Comparison of ENCODE assay signal across 8 mouse cellular contexts in the genomic region with DNA sequence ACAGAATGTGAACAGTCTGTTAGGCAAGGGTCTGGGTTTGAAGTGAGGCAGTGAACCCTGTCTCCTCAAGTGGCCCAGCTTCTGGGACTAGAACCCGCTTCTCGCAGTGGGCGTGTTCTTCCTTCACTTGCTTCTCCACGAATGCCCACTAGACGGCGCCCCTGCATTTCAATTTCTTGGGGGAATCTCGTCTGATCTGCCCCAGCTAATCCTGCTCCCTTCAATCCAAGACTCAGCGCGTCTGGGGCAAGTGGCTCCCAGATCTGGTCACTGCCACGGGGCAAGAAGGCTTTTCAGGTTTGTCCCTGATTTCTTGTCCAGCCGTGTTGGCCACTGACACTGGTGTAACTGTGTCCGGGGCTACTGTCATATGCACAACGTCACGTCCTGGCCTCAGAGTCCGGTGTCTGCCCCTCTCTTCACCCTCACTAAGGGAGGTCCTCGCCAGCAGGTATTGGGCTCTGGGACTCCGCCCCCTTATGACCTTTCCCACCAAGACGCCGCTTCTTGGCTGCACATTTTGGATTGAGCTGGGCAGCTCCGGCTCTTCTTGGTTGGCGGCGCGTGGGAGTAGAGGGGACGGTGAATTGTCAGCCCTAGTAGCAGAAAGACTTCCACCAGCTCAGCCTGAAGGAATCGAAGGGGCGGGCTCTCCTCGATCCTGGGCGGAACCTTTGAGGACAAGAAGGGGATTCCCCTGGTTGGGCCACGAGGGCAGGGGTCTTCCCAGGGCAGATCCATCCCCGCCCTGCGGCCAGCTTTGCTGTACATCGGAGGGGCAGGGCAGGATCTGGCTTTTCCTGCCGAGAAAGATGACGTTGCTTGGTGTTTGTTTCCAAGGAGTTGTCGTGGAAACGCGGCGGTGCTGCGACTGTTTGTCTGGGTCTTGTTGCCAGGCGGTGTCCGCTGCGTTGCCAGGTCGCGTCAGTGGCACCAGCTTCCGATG. TPM values are rescaled to one million over a fixed set of nuclear protein-coding genes. Genes with fewer than 3 reads are reported as not detected.
A peak's percentile ranks its signal among the peaks of the same experiment; 100 is the strongest.
DNase-seq lines count a peak whose midpoint lies in the region; ATAC-seq and TF ChIP-seq lines count a peak whose summit lies in the region.

A gene (plus strand): TSS at position 205 of the 946 bp plus-strand sequence.

- peaks cover 82% of the 10 kb centered on the region for H3K4me1 ChIP-seq in G1E (ENCODE audit: insufficient read depth, low read depth, low read length)
- H3K4me1 ChIP-seq in forebrain, embryonic 16.5 days (replicated peaks; ENCODE audit: control insufficient read depth, insufficient read depth, low read length) = peaks cover 28% of the 10 kb centered on the region
- H3K4me1 ChIP-seq in lung, embryonic 14.5 days (ENCODE audit: insufficient read depth) = peaks cover 20% of the 10 kb centered on the region
- H3K4me1 ChIP-seq in neural tube, embryonic 15.5 days = peaks cover 57% of the 10 kb centered on the region

- 0 out of 2 replicates have a peak, but pooled peaks have one; percentile 10 for ATAC-seq in G1E (ENCODE audit: extremely low read depth, insufficient number of reproducible peaks, low FRiP score, poor library complexity, severe bottlenecking)
- ATAC-seq in forebrain, embryonic 16.5 days = no peak
- ATAC-seq in lung, embryonic 14.5 days (ENCODE audit: insufficient read depth) = peak; percentile 3; the same call in 1 of the 2 replicates
- ATAC-seq in neural tube, embryonic 15.5 days (ENCODE audit: low FRiP score) = no peak

- peak; percentile 84 for DNase-seq in G1E (ENCODE audit: low spot score)
- peak; percentile 85 to 89 for DNase-seq in cerebellum, adult 18-20 months
- DNase-seq in heart, postnatal 14 days = peak; percentile 86 to 92
- peak; percentile 68 for DNase-seq in large intestine, adult 2 months (ENCODE audit: low read depth, low spot score)
- DNase-seq in lung, embryonic 14.5 days = peak; percentile 89
- peak; percentile 68 for DNase-seq in testis, postnatal 14 days (ENCODE audit: low spot score)

- peak within 1 kb of the TSS; percentile 5; the same call in 1 of the 2 replicates for H3K4me3 ChIP-seq in G1E (ENCODE audit: low read depth, low read length)
- no peak within 1 kb of the TSS for H3K4me3 ChIP-seq in forebrain, embryonic 16.5 days (replicated peaks; ENCODE audit: low read length)
- H3K4me3 ChIP-seq in lung, embryonic 14.5 days (ENCODE audit: low read depth, low read length) = peak within 1 kb of the TSS; percentile 18
- no peak within 1 kb of the TSS for H3K4me3 ChIP-seq in neural tube, embryonic 15.5 days (replicated peaks)

- H3K27me3 ChIP-seq in G1E (ENCODE audit: insufficient read depth, low read length) = peaks cover 57% of the 10 kb centered on the region
- H3K27me3 ChIP-seq in forebrain, embryonic 16.5 days (replicated peaks; ENCODE audit: control insufficient read depth, insufficient read depth, low read length) = peaks cover 2% of the 10 kb centered on the region; the same call in 1 of the 2 replicates
- peaks cover 10% of the 10 kb centered on the region; the same call in 1 of the 2 replicates for H3K27me3 ChIP-seq in lung, embryonic 14.5 days (ENCODE audit: insufficient read depth, low read length)
- H3K27me3 ChIP-seq in neural tube, embryonic 15.5 days (replicated peaks) = peaks cover 15% of the 10 kb centered on the region

- WGBS in forebrain, embryonic 16.5 days = 9% methylated on average over 45 of the region's 45 CpGs
- 8% methylated on average over 45 of the region's 45 CpGs for WGBS in large intestine, adult 2 months
- WGBS in lung, embryonic 14.5 days = 9% methylated on average over 45 of the region's 45 CpGs
- WGBS in neural tube, embryonic 15.5 days = 9% methylated on average over 45 of the region's 45 CpGs

- no peak within 1 kb of the TSS for H3K27ac ChIP-seq in forebrain, embryonic 16.5 days (ENCODE audit: low read length)
- no peak within 1 kb of the TSS for H3K27ac ChIP-seq in lung, embryonic 14.5 days (ENCODE audit: low read depth)
- H3K27ac ChIP-seq in neural tube, embryonic 15.5 days (replicated peaks) = peak within 1 kb of the TSS; percentile 37

- intact Hi-C loops in heart, postnatal 14 days (cut with DNase I) = no loop called here

- H3K4me2 ChIP-seq in forebrain, embryonic 16.5 days (ENCODE audit: low read length) = no peak within 1 kb of the TSS
- peak within 1 kb of the TSS; percentile 54 for H3K4me2 ChIP-seq in lung, embryonic 14.5 days
- peak within 1 kb of the TSS; percentile 40 for H3K4me2 ChIP-seq in neural tube, embryonic 15.5 days

- H3K9me3 ChIP-seq in G1E (replicated peaks) = no peaks in the 10 kb centered on the region
- H3K9me3 ChIP-seq in forebrain, embryonic 16.5 days (ENCODE audit: control insufficient read depth, low read length) = no peaks in the 10 kb centered on the region
- H3K9me3 ChIP-seq in lung, embryonic 14.5 days (ENCODE audit: low read depth, low read length) = no peaks in the 10 kb centered on the region
- H3K9me3 ChIP-seq in neural tube, embryonic 15.5 days (replicated peaks) = no peaks in the 10 kb centered on the region

- H3K36me3 ChIP-seq in G1E (replicated peaks) = peaks cover 11% of the 10 kb centered on the region
- H3K36me3 ChIP-seq in forebrain, embryonic 16.5 days (ENCODE audit: control insufficient read depth, insufficient read depth) = peaks cover 15% of the 10 kb centered on the region
- H3K36me3 ChIP-seq in lung, embryonic 14.5 days (ENCODE audit: insufficient read depth) = peaks cover 25% of the 10 kb centered on the region
- peaks cover 21% of the 10 kb centered on the region for H3K36me3 ChIP-seq in neural tube, embryonic 15.5 days

- no peak within 1 kb of the TSS for H3K9ac ChIP-seq in forebrain, embryonic 16.5 days (replicated peaks; ENCODE audit: low read depth, low read length)
- peak within 1 kb of the TSS; percentile 31 for H3K9ac ChIP-seq in lung, embryonic 14.5 days
- no peak within 1 kb of the TSS for H3K9ac ChIP-seq in neural tube, embryonic 15.5 days (replicated peaks)

- peak; percentile 98 for TF ChIP-seq CTCF in G1E (IDR thresholded peaks at IDR 0.05; ENCODE audit: low read depth, low read length)
- TF ChIP-seq CTCF in lung, embryonic 14.5 days (IDR thresholded peaks at IDR 0.05; ENCODE audit: low read depth) = peak; percentile 85

RNA-seq across cellular contexts. Expression of the gene that starts here (rescaled TPM):
- total RNA-seq in G1E (2014; fragmentation: Nextera tagmentation) (31.5 and 42.4 TPM in 2 replicates), G1E (2017) (897 and 989 TPM in 2 replicates)
- 143 and 174 TPM in 2 replicates for polyA plus RNA-seq in G1E (2012)
- polyA plus RNA-seq in forebrain, embryonic 16.5 days (2015; fragmentation: Nextera tagmentation; extraction: Ambion mirVana) = 30.6 and 35.2 TPM in 2 replicates
- total RNA-seq in heart, postnatal 14 days (2021) = 100 to 1,000 TPM; 198 to 224 TPM
- polyA plus RNA-seq in large intestine, adult 2 months (2012; rRNA removed) = 11,187 and 15,272 TPM in 2 replicates
- 237 and 267 TPM in 2 replicates for polyA plus RNA-seq in lung, embryonic 14.5 days (2014; fragmentation: Nextera tagmentation; extraction: Ambion mirVana)
- polyA plus RNA-seq in neural tube, embryonic 15.5 days (2015; fragmentation: Nextera tagmentation; extraction: Ambion mirVana) = 53.4 and 404 TPM in 2 replicates

Comparison
In these comparisons a context has a peak if more than half of its experiments do, and no peak if none do; other contexts are left out.
1. RNA of the gene that starts here (polyA plus RNA-seq): 11,187 to 15,272 TPM in large intestine, adult 2 months; 237 to 267 TPM in lung, embryonic 14.5 days, 143 to 174 TPM in G1E, 53.4 to 404 TPM in neural tube, embryonic 15.5 days and 30.6 to 35.2 TPM in forebrain, embryonic 16.5 days; every median in the first group is over 10 times any median in the second.
2. ATAC-seq: peak in G1E (single experiment) and lung, embryonic 14.5 days (single experiment); none in forebrain, embryonic 16.5 days (single experiment) and neural tube, embryonic 15.5 days (single experiment).
3. H3K4me3 ChIP-seq: peak in G1E (single experiment) and lung, embryonic 14.5 days (single experiment); none in forebrain, embryonic 16.5 days (single experiment) and neural tube, embryonic 15.5 days (single experiment).
4. Peak in every context shown above with its lines, with median percentiles within 50 percentile points of each other: DNase-seq.